Mouse (Mus musculus) kidney, adult 2 months (tissue): Measurements from ENCODE around the gene Olfr155.
A peak's percentile ranks its signal among the peaks of the same experiment; 100 is the strongest.

ENCODE experiments used
- CTCF ChIP-seq: fragments of 200-500 bp; conservative IDR thresholded peaks from 2 replicates; pipeline ENCODE4 v1.5.1; 2011; ENCODE audit warnings: low read depth, mild to moderate bottlenecking, control low read depth, low read length, moderate library complexity, mixed read lengths; ENCODE audit not compliant: insufficient read depth, insufficient read length
- POLR2A ChIP-seq: fragments of 200-500 bp; IDR thresholded peaks from one replicate; pipeline ENCODE4 v1.6.1; 2011; ENCODE audit warnings: low read depth, low read length, control low read depth

DNA sequence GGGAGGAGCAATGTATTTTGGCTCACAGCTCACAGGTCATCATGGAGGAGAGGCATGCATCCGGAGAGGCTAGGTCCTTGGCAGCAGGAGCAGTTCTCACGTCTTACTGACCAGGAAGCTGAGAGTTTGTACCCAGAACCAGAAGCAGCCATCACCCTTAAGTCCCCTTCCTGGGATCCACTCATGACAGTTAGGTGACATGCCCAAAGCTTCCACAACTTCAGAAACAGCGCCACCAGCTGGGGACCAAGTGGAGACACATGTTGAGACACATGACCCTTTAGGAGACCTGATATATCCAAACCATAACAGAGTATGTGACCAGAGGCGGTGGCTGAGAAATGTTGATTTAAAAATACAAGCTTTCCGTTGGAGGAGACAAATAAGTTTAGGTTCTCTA, 19.3 kb upstream of the Olfr155 start:
- TF ChIP-seq CTCF, result peak; percentile 15; the same call in 1 of the 2 replicates
- no peak for TF ChIP-seq POLR2A
